Mouse (Mus musculus): ENCODE data around the gene Gm21964. TPM values are rescaled to one million over a fixed set of nuclear protein-coding genes. Genes with fewer than 3 reads are reported as not detected.
A peak's percentile ranks its signal among the peaks of the same experiment; 100 is the strongest.

Gene Gm21964
- polyA plus RNA-seq, 2 experiments, result not detected

- Histone ChIP-seq H3K9ac (ENCODE audit: low read depth, low read length, severe bottlenecking) (no peak overlapping the region), H3K36me3 (ENCODE audit: control insufficient read depth, insufficient read depth, low read length) (no peaks in the 10 kb centered on the region), H3K4me3 (replicated peaks; ENCODE audit: low read length) (no peak overlapping the region), H3K27ac (replicated peaks; ENCODE audit: low read depth, low read length) (no peak overlapping the region), H3K9me3 (ENCODE audit: control insufficient read depth, low read length) (no peaks in the 10 kb centered on the region), H3K4me2 (replicated peaks; ENCODE audit: low read depth, low read length, severe bottlenecking) (no peak overlapping the region), H3K27me3 (ENCODE audit: control insufficient read depth, insufficient read depth, low read length) (no peaks in the 10 kb centered on the region), H3K4me1 (ENCODE audit: control insufficient read depth, insufficient read depth, low read length) (no peaks in the 10 kb centered on the region)
- no peak for TF ChIP-seq POLR2A (IDR thresholded peaks at IDR 0.05; ENCODE audit: borderline replicate concordance, extremely low read depth, insufficient read depth, insufficient read length)
- 0 out of 2 replicates have a peak, but pooled peaks have one; percentile 26 for ATAC-seq (ENCODE audit: low FRiP score, low read depth)
- peak; percentile 76 for DNase-seq (ENCODE audit: low spot score)
- 20% methylated on average over 13 of the region's 13 CpGs for WGBS
Measured at GRCm38 (mm10) chr8:110130537-110130936, 29.5 kb downstream of the Gm21964 start.

- ATAC-seq (ENCODE audit: low FRiP score, low read depth) (no peak), DNase-seq (ENCODE audit: low spot score) (no peak)
- H3K4me3 ChIP-seq (replicated peaks; ENCODE audit: low read length), result no peak overlapping the region
- no peak overlapping the region for H3K9ac ChIP-seq (ENCODE audit: low read depth, low read length, severe bottlenecking)
- no peaks in the 10 kb centered on the region for H3K27me3 ChIP-seq (ENCODE audit: control insufficient read depth, insufficient read depth, low read length)
- 86% methylated on average over 8 of the region's 8 CpGs for WGBS
- no peak overlapping the region for H3K4me2 ChIP-seq (replicated peaks; ENCODE audit: low read depth, low read length, severe bottlenecking)
- H3K36me3 ChIP-seq (ENCODE audit: control insufficient read depth, insufficient read depth, low read length), result no peaks in the 10 kb centered on the region
- no peak for TF ChIP-seq POLR2A (IDR thresholded peaks at IDR 0.05; ENCODE audit: borderline replicate concordance, extremely low read depth, insufficient read depth, insufficient read length)
- H3K4me1 ChIP-seq (ENCODE audit: control insufficient read depth, insufficient read depth, low read length), result no peaks in the 10 kb centered on the region
- no peak overlapping the region for H3K27ac ChIP-seq (replicated peaks; ENCODE audit: low read depth, low read length)
- no peaks in the 10 kb centered on the region for H3K9me3 ChIP-seq (ENCODE audit: control insufficient read depth, low read length)
Measured at GRCm38 (mm10) chr8:110134236-110134635, 33.2 kb downstream of the Gm21964 start.

- Histone ChIP-seq H3K4me2 (replicated peaks; ENCODE audit: low read depth, low read length, severe bottlenecking) (no peak overlapping the region), H3K9me3 (ENCODE audit: control insufficient read depth, low read length) (no peaks in the 10 kb centered on the region), H3K27ac (replicated peaks; ENCODE audit: low read depth, low read length) (no peak overlapping the region), H3K36me3 (ENCODE audit: control insufficient read depth, insufficient read depth, low read length) (no peaks in the 10 kb centered on the region), H3K4me1 (ENCODE audit: control insufficient read depth, insufficient read depth, low read length) (no peaks in the 10 kb centered on the region), H3K27me3 (ENCODE audit: control insufficient read depth, insufficient read depth, low read length) (no peaks in the 10 kb centered on the region), H3K4me3 (replicated peaks; ENCODE audit: low read length) (no peak overlapping the region), H3K9ac (ENCODE audit: low read depth, low read length, severe bottlenecking) (no peak overlapping the region)
- TF ChIP-seq POLR2A (IDR thresholded peaks at IDR 0.05; ENCODE audit: borderline replicate concordance, extremely low read depth, insufficient read depth, insufficient read length), result no peak
- WGBS, result 76% methylated on average over 7 of the region's 7 CpGs
- DNase-seq (ENCODE audit: low spot score) (no peak), ATAC-seq (ENCODE audit: low FRiP score, low read depth) (no peak)
Measured at GRCm38 (mm10) chr8:110135515-110135914, 34.5 kb downstream of the Gm21964 start.

- no peak overlapping the region for H3K27ac ChIP-seq (replicated peaks; ENCODE audit: low read depth, low read length)
- DNase-seq (ENCODE audit: low spot score) (no peak), ATAC-seq (ENCODE audit: low FRiP score, low read depth) (no peak)
- no peak overlapping the region for H3K4me2 ChIP-seq (replicated peaks; ENCODE audit: low read depth, low read length, severe bottlenecking)
- H3K9ac ChIP-seq (ENCODE audit: low read depth, low read length, severe bottlenecking), result no peak overlapping the region
- no peaks in the 10 kb centered on the region for H3K9me3 ChIP-seq (ENCODE audit: control insufficient read depth, low read length)
- no peaks in the 10 kb centered on the region for H3K27me3 ChIP-seq (ENCODE audit: control insufficient read depth, insufficient read depth, low read length)
- H3K4me3 ChIP-seq (replicated peaks; ENCODE audit: low read length), result no peak overlapping the region
- no peaks in the 10 kb centered on the region for H3K4me1 ChIP-seq (ENCODE audit: control insufficient read depth, insufficient read depth, low read length)
- H3K36me3 ChIP-seq (ENCODE audit: control insufficient read depth, insufficient read depth, low read length), result no peaks in the 10 kb centered on the region
- no peak for TF ChIP-seq POLR2A (IDR thresholded peaks at IDR 0.05; ENCODE audit: borderline replicate concordance, extremely low read depth, insufficient read depth, insufficient read length)
- WGBS, result 88% methylated on average over 3 of the region's 3 CpGs
Measured at GRCm38 (mm10) chr8:110140156-110140555, 39.1 kb downstream of the Gm21964 start.

- no peaks in the 10 kb centered on the region for H3K36me3 ChIP-seq (ENCODE audit: control insufficient read depth, insufficient read depth, low read length)
- no peak for TF ChIP-seq POLR2A (IDR thresholded peaks at IDR 0.05; ENCODE audit: borderline replicate concordance, extremely low read depth, insufficient read depth, insufficient read length)
- no peaks in the 10 kb centered on the region for H3K4me1 ChIP-seq (ENCODE audit: control insufficient read depth, insufficient read depth, low read length)
- 67% methylated on average over 4 of the region's 4 CpGs for WGBS
- no peak overlapping the region for H3K27ac ChIP-seq (replicated peaks; ENCODE audit: low read depth, low read length)
- H3K27me3 ChIP-seq (ENCODE audit: control insufficient read depth, insufficient read depth, low read length), result no peaks in the 10 kb centered on the region
- H3K4me3 ChIP-seq (replicated peaks; ENCODE audit: low read length), result no peak overlapping the region
- ATAC-seq (ENCODE audit: low FRiP score, low read depth) (no peak), DNase-seq (ENCODE audit: low spot score) (no peak)
- no peak overlapping the region for H3K9ac ChIP-seq (ENCODE audit: low read depth, low read length, severe bottlenecking)
- no peak overlapping the region for H3K4me2 ChIP-seq (replicated peaks; ENCODE audit: low read depth, low read length, severe bottlenecking)
- no peaks in the 10 kb centered on the region for H3K9me3 ChIP-seq (ENCODE audit: control insufficient read depth, low read length)
Measured at GRCm38 (mm10) chr8:110140770-110141169, 39.8 kb downstream of the Gm21964 start.

DNA sequence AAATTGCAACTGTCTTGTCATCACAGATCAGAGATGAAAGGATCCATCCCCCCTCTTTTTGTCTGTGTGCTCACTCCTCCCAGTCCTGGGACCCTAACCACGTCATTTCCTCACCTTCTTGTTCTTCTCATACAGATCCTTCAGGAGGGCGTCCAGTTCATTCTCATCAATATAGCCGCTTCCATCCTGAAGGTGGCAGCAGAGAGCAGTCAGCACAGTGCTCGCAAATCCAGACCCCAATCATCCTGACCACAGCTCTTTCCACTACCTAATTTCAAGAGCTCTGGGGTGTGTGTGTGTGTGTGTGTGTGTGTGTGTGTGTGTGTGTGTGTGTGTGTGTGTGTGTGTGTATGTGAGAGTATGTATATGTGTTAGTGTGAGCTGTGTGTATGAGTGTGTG lies 44.5 kb downstream of the Gm21964 start:
- Histone ChIP-seq H3K36me3 (ENCODE audit: control insufficient read depth, insufficient read depth, low read length) (no peaks in the 10 kb centered on the region), H3K27ac (replicated peaks; ENCODE audit: low read depth, low read length) (no peak overlapping the region), H3K4me1 (ENCODE audit: control insufficient read depth, insufficient read depth, low read length) (no peaks in the 10 kb centered on the region), H3K27me3 (ENCODE audit: control insufficient read depth, insufficient read depth, low read length) (no peaks in the 10 kb centered on the region), H3K9me3 (ENCODE audit: control insufficient read depth, low read length) (no peaks in the 10 kb centered on the region), H3K4me3 (replicated peaks; ENCODE audit: low read length) (no peak overlapping the region), H3K4me2 (replicated peaks; ENCODE audit: low read depth, low read length, severe bottlenecking) (no peak overlapping the region), H3K9ac (ENCODE audit: low read depth, low read length, severe bottlenecking) (no peak overlapping the region)
- DNase-seq (ENCODE audit: low spot score) (peak; percentile 61), ATAC-seq (ENCODE audit: low FRiP score, low read depth) (no peak)
- no peak for TF ChIP-seq POLR2A (IDR thresholded peaks at IDR 0.05; ENCODE audit: borderline replicate concordance, extremely low read depth, insufficient read depth, insufficient read length)
- 1% methylated on average over 4 of the region's 4 CpGs for WGBS
